Mouse (Mus musculus) layer of hippocampus, postnatal 10 days (tissue): ENCODE measurements around the gene Scamp2. TPM values are rescaled to one million over a fixed set of nuclear protein-coding genes. Genes with fewer than 3 reads are reported as not detected.

ENCODE experiments used
- DNase-seq, 2 experiments: peaks; one replicate each; pipeline ENCODE4 v3.0.0; 2021; ENCODE audit warnings: low spot score in 2 of 2
- total RNA-seq, 2 experiments: library from RNA; stranded (reverse); gene quantifications; 2 replicates each; pipeline ENCODE4 v1.2.3; 2021

Gene Scamp2
- total RNA-seq, 2 experiments from 2014 or later = 28.9 to 33.3 TPM

GRCm38 (mm10) chr9:57550126-57550862, 10.4 kb upstream of the Scamp2 start:
- DNase-seq = no peak

- DNase-seq = peak; percentile 72 to 79
Measured at GRCm38 (mm10) chr9:57552139-57552887, 8.4 kb upstream of the Scamp2 start, which contains the start of gene Mpi. TSS of gene Mpi (minus strand) at chr9:57552763.

- no peak for DNase-seq
Measured at GRCm38 (mm10) chr9:57553119-57553518, 7.6 kb upstream of the Scamp2 start.

GRCm38 (mm10) chr9:57554753-57555152, 6.0 kb upstream of the Scamp2 start:
- DNase-seq = no peak

GRCm38 (mm10) chr9:57557215-57557614, 3.5 kb upstream of the Scamp2 start:
- no peak for DNase-seq

GRCm38 (mm10) chr9:57558625-57559024, 2.1 kb upstream of the Scamp2 start:
- no peak for DNase-seq

GRCm38 (mm10) chr9:57559568-57559967, 1.2 kb upstream of the Scamp2 start:
- no peak for DNase-seq

- DNase-seq = no peak
Measured at GRCm38 (mm10) chr9:57560263-57560662, 480 bp upstream of the Scamp2 start.

GRCm38 (mm10) chr9:57561711-57562099, 962 bp downstream of the Scamp2 start:
- no peak for DNase-seq

- no peak for DNase-seq
Measured at GRCm38 (mm10) chr9:57562896-57563372, 2.2 kb downstream of the Scamp2 start.

- no peak for DNase-seq
Measured at GRCm38 (mm10) chr9:57564609-57565008, 3.9 kb downstream of the Scamp2 start.

GRCm38 (mm10) chr9:57565741-57566221, 5.0 kb downstream of the Scamp2 start:
- peak; percentile 66 to 73 for DNase-seq

GRCm38 (mm10) chr9:57566846-57567245, 6.1 kb downstream of the Scamp2 start:
- DNase-seq = no peak

GRCm38 (mm10) chr9:57568500-57568899, 7.8 kb downstream of the Scamp2 start:
- no peak for DNase-seq

- DNase-seq = no peak
Measured at GRCm38 (mm10) chr9:57574397-57574796, 13.7 kb downstream of the Scamp2 start.

GRCm38 (mm10) chr9:57575577-57575976, 14.8 kb downstream of the Scamp2 start:
- no peak for DNase-seq

GRCm38 (mm10) chr9:57577144-57577849, 16.6 kb downstream of the Scamp2 start:
- DNase-seq = no peak

GRCm38 (mm10) chr9:57584991-57585390, 24.2 kb downstream of the Scamp2 start:
- no peak for DNase-seq

GRCm38 (mm10) chr9:57589224-57590126, 28.7 kb downstream of the Scamp2 start, which contains the start of gene Ulk3:
TSS of gene Ulk3 (plus strand) at chr9:57589452.
- peak; percentile 70 to 81 for DNase-seq

GRCm38 (mm10) chr9:57590726-57591125, 30.0 kb downstream of the Scamp2 start:
- peak in 1 of 2 experiments; percentile 35 for DNase-seq
